Mouse (Mus musculus) forebrain, embryonic 13.5 days (tissue): ENCODE results near the gene Secisbp2. TPM values are rescaled to one million over a fixed set of nuclear protein-coding genes. Genes with fewer than 3 reads are reported as not detected.

Source experiments
- ATAC-seq: fragments of 200-750 bp; cut with Nextera tagmentation; 2 replicates; pipeline ENCODE4 v1.8.0; 2017
- H3K27ac ChIP-seq: fragments of 300-500 bp; sonication (generic); 2 replicates; pipeline ENCODE4 v1.5.1; 2015; ENCODE audit warnings: inconsistent platforms, mild to moderate bottlenecking, moderate library complexity
- H3K27me3 ChIP-seq: fragments of 300-500 bp; sonication (generic); 2 replicates; pipeline ENCODE4 v1.6.1; 2015; ENCODE audit warnings: mild to moderate bottlenecking, inconsistent platforms
- H3K36me3 ChIP-seq: fragments of 300-500 bp; sonication (generic); 2 replicates; pipeline ENCODE4 v1.6.1; 2015; ENCODE audit warnings: mild to moderate bottlenecking, inconsistent platforms; ENCODE audit not compliant: poor library complexity, severe bottlenecking
- H3K4me1 ChIP-seq: fragments of 300-500 bp; sonication (generic); 2 replicates; pipeline ENCODE4 v1.6.1; 2015; ENCODE audit warnings: inconsistent platforms
- H3K4me2 ChIP-seq: fragments of 300-500 bp; sonication (generic); 2 replicates; pipeline ENCODE4 v1.6.1; 2015; ENCODE audit warnings: inconsistent platforms, mild to moderate bottlenecking, moderate library complexity
- H3K4me3 ChIP-seq: fragments of 300-500 bp; sonication (generic); 2 replicates; pipeline ENCODE4 v1.5.1; 2015; ENCODE audit warnings: mild to moderate bottlenecking, inconsistent platforms
- H3K9ac ChIP-seq: fragments of 300-500 bp; sonication (generic); 2 replicates; pipeline ENCODE4 v1.6.1; 2015; ENCODE audit warnings: mild to moderate bottlenecking, inconsistent platforms
- H3K9me3 ChIP-seq: fragments of 300-500 bp; sonication (generic); replicated peaks from 2 replicates; pipeline ENCODE4 v1.6.1; 2016; ENCODE audit warnings: inconsistent platforms
- WGBS: fragments of 180-500 bp; shearing (Covaris S2); methylation state at CpG from one replicate; pipeline ENCODE4 v1.1.7; 2015; 5-methylcytosine and 5-hydroxymethylcytosine counted together
- polyA plus RNA-seq: library from polyadenylated mRNA; unstranded; fragments of >200 nt; fragmentation: Nextera tagmentation; extraction: Ambion mirVana; gene quantifications from 2 replicates; pipeline ENCODE4 v1.2.1, GENCODE M21; 2015

The Secisbp2 gene
- polyA plus RNA-seq, result 36.1 and 38.0 TPM in 2 replicates

DNA sequence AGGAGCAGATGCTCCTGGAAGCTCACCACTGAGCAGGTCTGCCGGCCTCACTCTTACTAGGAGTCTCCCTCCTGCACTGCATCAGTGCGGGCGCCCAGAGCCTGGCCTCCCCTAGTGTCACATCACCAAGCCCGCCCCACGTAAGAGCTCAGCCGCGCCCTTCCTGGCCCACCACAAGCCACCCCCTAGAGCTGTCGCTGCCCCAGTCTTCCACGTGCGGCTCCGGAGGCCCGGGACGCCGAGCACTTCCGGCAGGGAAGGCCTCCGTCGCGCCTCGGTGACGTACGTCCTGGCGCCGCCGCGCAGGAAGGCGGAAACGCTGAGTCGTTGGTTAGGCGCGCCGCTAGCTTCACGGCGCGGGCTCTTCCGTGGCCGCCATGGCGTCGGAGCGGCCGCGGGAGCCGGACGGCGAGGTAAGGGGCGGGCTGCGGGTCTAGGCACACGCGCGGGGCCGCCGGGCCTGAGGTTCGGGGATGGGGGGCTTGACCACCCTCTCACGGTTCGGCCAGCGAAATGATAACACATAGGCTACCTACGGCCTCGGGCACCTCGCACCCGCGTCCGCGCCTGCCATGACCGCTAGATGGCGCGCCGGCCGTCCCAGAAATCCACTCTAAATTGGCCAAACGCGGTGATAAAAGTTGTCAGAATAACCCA lies at the start of gene Secisbp2:
TSS of gene Secisbp2 (plus strand) at position 290 of the 657 bp plus-strand sequence.
- ATAC-seq, result peak; percentile 99
- H3K27me3 ChIP-seq, result no peaks in the 10 kb centered on the region
- peak within 1 kb of the TSS; percentile 73 for H3K9ac ChIP-seq
- peaks cover 35% of the 10 kb centered on the region for H3K36me3 ChIP-seq
- peak within 1 kb of the TSS; percentile 80 for H3K27ac ChIP-seq
- under 1% methylated on average over 69 of the region's 69 CpGs for WGBS
- H3K4me1 ChIP-seq, result peaks cover 40% of the 10 kb centered on the region
- H3K9me3 ChIP-seq, result no peaks in the 10 kb centered on the region
- H3K4me3 ChIP-seq, result peak within 1 kb of the TSS; percentile 70
- H3K4me2 ChIP-seq, result peak within 1 kb of the TSS; percentile 73

DNA sequence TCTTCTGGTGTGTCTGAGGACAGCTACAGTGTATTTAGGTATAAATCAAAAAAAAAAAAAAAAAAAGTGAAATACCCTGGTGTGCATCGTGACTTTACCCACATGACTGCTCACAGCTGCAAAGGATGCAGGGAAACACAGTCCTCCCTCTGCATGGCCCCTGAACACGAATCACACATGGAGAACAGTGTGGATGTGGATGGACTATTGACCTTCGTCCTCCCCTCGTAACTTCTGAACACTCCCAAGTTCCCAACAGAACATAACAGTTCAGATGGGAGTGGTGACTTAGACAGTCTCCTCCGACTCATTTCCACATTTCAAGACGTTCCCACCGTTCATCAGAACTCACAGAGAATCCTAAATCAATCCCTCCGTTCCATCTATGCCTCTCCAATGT lies 48.7 kb upstream of the Secisbp2 start:
- Histone ChIP-seq H3K27ac (peak overlapping the region; percentile 65), H3K27me3 (no peaks in the 10 kb centered on the region), H3K36me3 (no peaks in the 10 kb centered on the region), H3K9me3 (no peaks in the 10 kb centered on the region), H3K9ac (no peak overlapping the region), H3K4me2 (peak overlapping the region; percentile 57), H3K4me3 (no peak overlapping the region), H3K4me1 (peaks cover 18% of the 10 kb centered on the region)
- peak; percentile 38 for ATAC-seq
- WGBS, result 64% methylated on average over 8 of the region's 8 CpGs

DNA sequence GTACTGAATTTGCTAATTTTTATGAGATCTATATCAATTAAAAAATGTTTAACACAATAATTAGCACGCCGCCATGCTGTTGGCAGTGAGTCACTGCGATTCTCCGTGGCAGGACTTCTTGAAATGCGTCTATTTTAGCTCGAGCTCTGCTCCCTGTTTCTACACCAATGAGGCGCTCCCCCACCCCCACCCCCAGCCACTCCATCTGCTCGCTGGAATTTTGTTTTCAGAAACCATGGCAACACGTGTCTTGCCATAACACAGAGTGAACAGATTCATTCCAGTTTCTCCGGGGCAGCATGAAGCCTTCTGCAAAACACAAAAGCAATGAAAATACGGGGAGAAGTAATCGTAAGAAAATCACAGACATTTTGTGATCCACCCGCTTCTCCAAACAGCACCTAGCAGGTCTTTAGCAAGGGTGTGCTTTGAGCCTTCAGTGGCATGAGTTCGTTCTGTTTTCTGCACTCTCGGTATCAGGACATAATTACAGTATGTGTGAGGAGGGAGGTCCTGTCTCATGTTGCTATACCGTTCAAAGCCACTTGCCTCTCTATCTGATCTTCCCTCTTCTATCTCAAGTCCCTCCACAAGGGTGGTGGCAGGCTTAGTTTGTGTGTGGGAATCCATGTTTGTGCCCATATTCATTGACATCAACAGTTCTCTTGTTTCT lies 48.1 kb upstream of the Secisbp2 start:
- peak overlapping the region; percentile 34 for H3K9ac ChIP-seq
- peak overlapping the region; percentile 65 for H3K27ac ChIP-seq
- H3K36me3 ChIP-seq, result no peaks in the 10 kb centered on the region

DNA sequence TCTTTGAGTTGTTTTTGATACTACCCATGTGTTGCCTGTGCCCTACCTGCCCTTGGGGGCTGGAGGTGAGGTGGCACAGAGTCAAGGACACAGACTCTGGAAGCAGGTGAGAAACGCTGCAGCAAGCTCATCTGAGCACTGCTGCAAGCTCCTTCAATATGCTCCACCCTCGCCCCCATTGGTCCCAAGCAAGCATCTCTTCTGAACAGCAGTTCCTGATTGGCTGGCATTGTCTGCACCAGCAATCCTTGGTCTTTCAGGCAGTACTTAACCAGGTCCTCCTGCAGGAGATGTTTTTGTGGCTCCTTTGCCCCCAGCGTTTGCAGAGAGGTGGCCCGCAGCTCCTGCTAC lies 47.6 kb upstream of the Secisbp2 start:
- no peaks in the 10 kb centered on the region for H3K27me3 ChIP-seq
- peak overlapping the region; percentile 26 for H3K4me3 ChIP-seq
- H3K27ac ChIP-seq, result peak overlapping the region; percentile 65
- 0 out of 2 replicates have a peak overlapping the region, but pooled peaks have one; percentile 34 for H3K9ac ChIP-seq
- no peaks in the 10 kb centered on the region for H3K9me3 ChIP-seq
- no peaks in the 10 kb centered on the region for H3K36me3 ChIP-seq
- peak overlapping the region; percentile 57 for H3K4me2 ChIP-seq
- H3K4me1 ChIP-seq, result peaks cover 18% of the 10 kb centered on the region
- WGBS, result 34% methylated on average over 4 of the region's 4 CpGs
- ATAC-seq, result peak; percentile 59

More for the DNA sequence above, 48.1 kb upstream of the Secisbp2 start:
- WGBS, result 12% methylated on average over 16 of the region's 16 CpGs
- Histone ChIP-seq H3K27me3 (no peaks in the 10 kb centered on the region), H3K4me1 (peaks cover 18% of the 10 kb centered on the region), H3K9me3 (no peaks in the 10 kb centered on the region), H3K4me3 (peak overlapping the region; percentile 26), H3K4me2 (peak overlapping the region; percentile 57)
- ATAC-seq, result peak; percentile 94

DNA sequence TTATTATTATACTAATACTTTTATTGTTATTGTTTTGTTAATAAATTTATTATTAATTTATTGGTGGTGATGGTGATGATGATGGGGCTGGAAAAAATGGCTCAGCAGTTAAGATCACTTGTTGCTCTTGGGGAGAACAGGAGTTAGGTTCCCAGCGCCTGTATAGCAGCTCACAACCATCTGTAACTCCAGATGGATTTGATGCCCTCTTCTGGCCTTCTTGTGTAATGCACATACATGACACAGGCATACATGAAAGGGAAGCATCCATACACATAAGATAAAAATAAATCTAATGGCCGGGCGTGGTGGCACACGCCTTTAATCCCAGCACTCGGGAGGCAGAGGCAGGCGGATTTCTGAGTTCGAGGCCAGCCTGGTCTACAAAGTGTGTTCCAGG lies 42.3 kb upstream of the Secisbp2 start:
- H3K36me3 ChIP-seq, result no peaks in the 10 kb centered on the region
- no peak for ATAC-seq
- H3K9me3 ChIP-seq, result no peaks in the 10 kb centered on the region
- no peak overlapping the region for H3K4me3 ChIP-seq
- WGBS, result 90% methylated on average over 7 of the region's 7 CpGs
- H3K9ac ChIP-seq, result no peak overlapping the region
- H3K27ac ChIP-seq, result no peak overlapping the region
- H3K4me1 ChIP-seq, result peaks cover 13% of the 10 kb centered on the region
- H3K27me3 ChIP-seq, result no peaks in the 10 kb centered on the region
- no peak overlapping the region for H3K4me2 ChIP-seq

DNA sequence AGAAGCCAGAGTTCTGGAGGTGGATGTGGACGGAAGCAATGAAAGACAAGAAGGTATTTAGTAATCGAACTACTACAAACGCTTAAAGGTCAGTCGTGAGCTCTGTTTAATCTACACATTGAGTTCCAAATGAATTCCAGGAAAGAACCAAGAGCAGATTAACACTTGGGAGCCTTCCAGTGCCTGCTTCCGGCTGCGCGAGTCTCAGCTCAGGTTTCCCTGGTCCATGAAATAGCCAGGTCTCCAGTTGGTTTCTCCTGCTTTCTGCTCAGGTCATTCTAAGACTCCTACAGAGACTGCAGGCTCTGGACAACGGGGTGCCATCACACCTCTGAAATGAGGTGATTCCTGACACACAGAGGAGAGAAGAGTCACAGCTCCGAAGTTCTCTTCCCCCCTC lies 40.4 kb upstream of the Secisbp2 start:
- H3K4me1 ChIP-seq, result peaks cover 15% of the 10 kb centered on the region
- no peaks in the 10 kb centered on the region for H3K9me3 ChIP-seq
- H3K27me3 ChIP-seq, result no peaks in the 10 kb centered on the region
- H3K36me3 ChIP-seq, result no peaks in the 10 kb centered on the region
- H3K4me2 ChIP-seq, result peak overlapping the region; percentile 25
- H3K27ac ChIP-seq, result no peak overlapping the region
- H3K9ac ChIP-seq, result no peak overlapping the region
- no peak for ATAC-seq
- WGBS, result 29% methylated on average over 9 of the region's 9 CpGs
- no peak overlapping the region for H3K4me3 ChIP-seq

DNA sequence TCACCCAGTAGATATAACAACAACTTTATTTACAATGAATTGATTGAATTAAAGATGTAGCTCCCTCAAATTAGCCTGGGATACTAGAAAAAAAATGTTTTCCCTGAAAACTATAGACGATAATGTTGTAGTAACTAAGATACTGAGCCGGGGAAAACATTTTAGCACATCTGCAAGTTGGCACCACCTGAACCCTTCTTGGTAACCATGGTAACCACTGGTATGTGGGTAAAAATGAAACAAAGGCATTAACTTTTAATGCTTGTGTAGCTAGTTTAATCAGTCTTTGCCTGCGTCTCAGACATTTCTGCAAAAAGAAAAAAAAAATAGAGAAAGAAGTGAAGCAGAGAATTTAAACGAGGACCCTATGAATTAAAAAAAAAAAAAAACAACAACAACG lies 40.0 kb upstream of the Secisbp2 start:
- Histone ChIP-seq H3K27me3 (no peaks in the 10 kb centered on the region), H3K4me2 (peak overlapping the region; percentile 25), H3K27ac (no peak overlapping the region), H3K9ac (no peak overlapping the region), H3K36me3 (no peaks in the 10 kb centered on the region), H3K4me3 (no peak overlapping the region), H3K4me1 (peaks cover 19% of the 10 kb centered on the region), H3K9me3 (no peaks in the 10 kb centered on the region)
- no peak for ATAC-seq
- WGBS, result 19% methylated on average over 5 of the region's 5 CpGs

DNA sequence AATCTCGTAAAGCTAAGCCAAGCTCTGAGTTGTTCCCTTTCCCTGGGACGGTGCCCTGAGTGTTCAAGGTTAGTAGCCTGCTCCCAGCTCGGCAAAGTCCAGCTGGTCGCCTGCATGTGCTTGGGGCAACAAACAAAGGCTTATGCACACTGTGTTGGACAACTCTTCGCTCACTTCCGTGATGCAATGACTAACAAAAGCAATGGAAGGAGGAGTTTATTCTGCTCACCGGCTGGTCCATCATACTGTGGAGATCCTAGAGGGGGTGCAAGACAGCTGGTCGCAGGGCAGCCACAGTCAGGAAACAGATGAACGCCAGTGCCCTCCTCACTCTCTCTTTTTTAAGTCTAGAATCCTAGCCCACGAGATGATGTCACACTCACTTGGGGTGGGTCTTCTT lies 35.7 kb upstream of the Secisbp2 start:
- no peak for ATAC-seq
- no peak overlapping the region for H3K9ac ChIP-seq
- H3K4me2 ChIP-seq, result no peak overlapping the region
- 71% methylated on average over 10 of the region's 10 CpGs for WGBS
- H3K36me3 ChIP-seq, result no peaks in the 10 kb centered on the region
- H3K27ac ChIP-seq, result no peak overlapping the region
- peaks cover 23% of the 10 kb centered on the region for H3K4me1 ChIP-seq
- H3K9me3 ChIP-seq, result no peaks in the 10 kb centered on the region
- no peak overlapping the region for H3K4me3 ChIP-seq
- no peaks in the 10 kb centered on the region for H3K27me3 ChIP-seq

DNA sequence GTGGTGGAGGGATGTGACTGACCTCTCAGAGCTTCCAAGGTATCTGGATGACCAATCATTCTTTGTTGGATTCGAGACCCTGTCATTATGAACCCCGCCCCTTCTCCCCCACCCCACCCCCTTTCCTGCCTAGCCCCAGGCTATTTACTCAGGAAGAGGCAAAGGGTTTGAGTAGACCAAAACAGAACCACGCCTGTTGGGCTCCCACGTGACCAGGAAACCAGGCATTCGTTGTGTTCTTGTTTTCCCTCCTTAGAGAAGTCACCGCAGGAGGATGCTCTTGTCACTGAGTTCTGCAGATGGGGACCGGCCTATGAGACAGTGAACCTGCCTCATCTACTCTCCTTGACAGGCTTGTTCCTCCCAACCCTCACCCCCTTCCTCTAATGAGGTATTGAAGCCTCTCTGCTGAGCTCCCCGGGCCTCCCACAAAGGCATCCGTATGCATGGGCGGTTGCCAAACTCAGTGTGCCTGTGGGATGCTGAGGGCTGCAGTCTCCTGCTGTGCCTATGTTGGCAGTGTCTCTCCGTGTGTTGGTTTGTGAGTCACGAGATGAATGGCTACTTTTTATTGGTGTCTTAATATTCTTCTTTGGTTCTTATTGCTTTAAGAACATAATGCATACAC lies 35.0 kb upstream of the Secisbp2 start:
- H3K9me3 ChIP-seq, result no peaks in the 10 kb centered on the region
- ATAC-seq, result peak; percentile 77
- no peaks in the 10 kb centered on the region for H3K27me3 ChIP-seq
- 9% methylated on average over 12 of the region's 12 CpGs for WGBS
- no peaks in the 10 kb centered on the region for H3K36me3 ChIP-seq
- H3K27ac ChIP-seq, result peak overlapping the region; percentile 35; the same call in 1 of the 2 replicates
- no peak overlapping the region for H3K9ac ChIP-seq
- H3K4me3 ChIP-seq, result no peak overlapping the region
- H3K4me2 ChIP-seq, result peak overlapping the region; percentile 40
- H3K4me1 ChIP-seq, result peaks cover 15% of the 10 kb centered on the region

DNA sequence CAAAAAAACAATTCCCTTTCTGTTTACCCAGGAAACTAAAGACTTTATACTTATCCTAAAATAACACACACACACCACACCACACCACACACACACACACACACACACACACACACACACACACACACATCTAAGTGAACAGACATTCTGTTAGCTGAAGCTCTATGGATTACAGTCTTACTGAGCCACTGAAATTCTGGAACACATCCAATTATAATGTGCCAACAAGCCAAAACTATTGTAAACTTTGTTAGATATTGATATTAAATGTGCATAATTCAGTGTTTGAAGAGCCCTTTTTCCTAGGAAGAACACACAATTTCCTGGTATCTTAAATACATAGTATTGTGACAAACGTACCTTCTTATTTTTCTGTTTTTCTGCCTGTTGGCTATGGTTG lies 34.2 kb upstream of the Secisbp2 start:
- Histone ChIP-seq H3K4me2 (no peak overlapping the region), H3K4me1 (peaks cover 14% of the 10 kb centered on the region), H3K4me3 (no peak overlapping the region), H3K27ac (no peak overlapping the region), H3K9ac (no peak overlapping the region), H3K27me3 (no peaks in the 10 kb centered on the region), H3K9me3 (no peaks in the 10 kb centered on the region), H3K36me3 (no peaks in the 10 kb centered on the region)
- WGBS, result 60% methylated on average over 1 of the region's 1 CpGs
- ATAC-seq, result 0 out of 2 replicates have a peak, but pooled peaks have one; percentile 16

DNA sequence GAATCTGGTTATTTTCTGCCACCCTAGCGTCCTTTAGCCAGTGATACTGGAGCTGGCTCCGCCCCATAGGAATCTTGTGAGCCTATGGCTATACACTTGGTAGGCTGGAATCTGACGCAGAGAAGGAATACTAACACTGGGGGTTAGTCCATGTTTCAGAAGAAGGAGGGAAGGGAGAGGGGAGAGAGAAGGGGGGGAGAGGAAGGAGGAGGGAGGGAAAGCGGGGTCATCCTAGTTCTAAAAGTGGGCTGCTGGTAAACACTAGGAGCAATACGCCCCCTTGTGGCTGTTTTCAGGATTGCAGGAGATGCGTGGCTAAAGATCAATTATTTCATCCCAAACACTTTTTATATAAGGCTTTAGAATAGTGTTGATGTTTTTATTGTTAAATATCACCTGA lies 33.6 kb upstream of the Secisbp2 start:
- Histone ChIP-seq H3K9me3 (no peaks in the 10 kb centered on the region), H3K27ac (no peak overlapping the region), H3K27me3 (no peaks in the 10 kb centered on the region), H3K36me3 (no peaks in the 10 kb centered on the region), H3K4me2 (peak overlapping the region; percentile 14; the same call in 1 of the 2 replicates), H3K4me3 (no peak overlapping the region), H3K4me1 (peaks cover 14% of the 10 kb centered on the region), H3K9ac (no peak overlapping the region)
- 18% methylated on average over 6 of the region's 6 CpGs for WGBS
- peak; percentile 65; the same call in 1 of the 2 replicates for ATAC-seq

DNA sequence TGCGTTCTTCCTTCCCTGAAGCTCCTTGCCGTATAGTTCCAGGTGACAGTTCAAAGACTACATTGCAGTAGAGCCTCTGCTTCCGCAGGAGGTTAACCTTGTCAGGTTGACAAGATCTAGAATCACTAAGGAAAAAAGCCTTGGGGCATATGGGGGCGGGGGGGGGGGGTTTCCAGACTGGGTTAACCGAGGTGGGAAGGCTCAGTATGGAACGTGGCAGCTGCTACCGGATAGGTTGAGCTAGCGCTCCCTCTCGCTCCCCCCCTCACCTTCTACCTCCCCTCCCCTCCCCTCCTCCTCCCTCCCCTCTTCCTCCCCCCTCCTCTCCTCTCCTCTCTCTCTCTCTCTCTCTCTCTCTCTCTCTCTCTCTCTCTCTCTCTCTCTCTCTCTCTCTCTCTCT lies 32.9 kb upstream of the Secisbp2 start:
- Histone ChIP-seq H3K27me3 (no peaks in the 10 kb centered on the region), H3K4me2 (no peak overlapping the region), H3K27ac (no peak overlapping the region), H3K9me3 (no peaks in the 10 kb centered on the region), H3K4me1 (peaks cover 14% of the 10 kb centered on the region), H3K4me3 (no peak overlapping the region), H3K36me3 (no peaks in the 10 kb centered on the region), H3K9ac (no peak overlapping the region)
- no peak for ATAC-seq
- WGBS, result 30% methylated on average over 9 of the region's 9 CpGs
